Mouse (Mus musculus): ENCODE measurements around the gene Itih4.

The Itih4 gene

GRCm38 (mm10) chr14:30943860-30944674, 57.8 kb downstream of the Itih4 start:
- peak; percentile 61 for DNase-seq (ENCODE audit: low read depth)

GRCm38 (mm10) chr14:30944745-30945144, 58.5 kb downstream of the Itih4 start:
- no peak for DNase-seq (ENCODE audit: low read depth)

- no peak for DNase-seq (ENCODE audit: low read depth)
Measured at GRCm38 (mm10) chr14:30949986-30950385, 63.7 kb downstream of the Itih4 start.

GRCm38 (mm10) chr14:30951154-30951825, 65.0 kb downstream of the Itih4 start, which contains the start of gene Nek4:
TSS of gene Nek4 (plus strand) at chr14:30951377.
- peak; percentile 92 for DNase-seq (ENCODE audit: low read depth)

All from fibroblast of lung, adult 2 months (primary cell).